Mouse (Mus musculus) lung, embryonic 16.5 days (tissue): ENCODE results near the gene Apba1. TPM values are rescaled to one million over a fixed set of nuclear protein-coding genes. Genes with fewer than 3 reads are reported as not detected.

Source experiments
- ATAC-seq: fragments of 200-750 bp; cut with Nextera tagmentation; 2 replicates; pipeline ENCODE4 v1.8.0; 2017; ENCODE audit warnings: low read depth, mild to moderate bottlenecking, moderate library complexity
- H3K27ac ChIP-seq: fragments of 300-500 bp; sonication (generic); 2 replicates; pipeline ENCODE4 v1.5.1; 2014; ENCODE audit warnings: mild to moderate bottlenecking, control low read depth, low read length
- H3K27me3 ChIP-seq: fragments of 300-500 bp; sonication (generic); 2 replicates; pipeline ENCODE4 v1.6.1; 2014; ENCODE audit warnings: low read depth, low read length, mixed read lengths; ENCODE audit not compliant: control insufficient read depth, insufficient read depth
- H3K36me3 ChIP-seq: fragments of 300-500 bp; sonication (generic); 2 replicates; pipeline ENCODE4 v1.6.1; 2014; ENCODE audit warnings: low read length; ENCODE audit not compliant: control insufficient read depth, insufficient read depth
- H3K4me1 ChIP-seq: fragments of 300-500 bp; sonication (generic); replicated peaks from 2 replicates; pipeline ENCODE4 v1.6.1; 2014; ENCODE audit warnings: low read length, mixed read lengths; ENCODE audit not compliant: control insufficient read depth, insufficient read depth
- H3K4me2 ChIP-seq: fragments of 300-500 bp; sonication (generic); 2 replicates; pipeline ENCODE4 v1.6.1; 2014; ENCODE audit warnings: low read depth, low read length, control low read depth
- H3K4me3 ChIP-seq: fragments of 300-500 bp; sonication (generic); 2 replicates; pipeline ENCODE4 v1.5.1; 2014; ENCODE audit warnings: mild to moderate bottlenecking, low read length, control low read depth
- H3K9ac ChIP-seq: fragments of 300-500 bp; sonication (generic); 2 replicates; pipeline ENCODE4 v1.6.1; 2014; ENCODE audit warnings: low read length, control low read depth
- H3K9me3 ChIP-seq: fragments of 300-500 bp; sonication (generic); 2 replicates; pipeline ENCODE4 v1.6.1; 2016; ENCODE audit warnings: low read length; ENCODE audit not compliant: control insufficient read depth
- WGBS: fragments of 180-500 bp; shearing (Covaris S2); extraction: QIAGEN DNeasy Blood & Tissue Kit; methylation state at CpG from one replicate; pipeline ENCODE4 v1.1.7; 2014; 5-methylcytosine and 5-hydroxymethylcytosine counted together
- polyA plus RNA-seq: library from polyadenylated mRNA; unstranded; fragments of >200 nt; fragmentation: Nextera tagmentation; extraction: Ambion mirVana; gene quantifications from 2 replicates; pipeline ENCODE4 v1.2.1, GENCODE M21; 2015

Apba1 gene
- polyA plus RNA-seq, 1 experiment from 2014 or later, result 0.33 TPM

- Histone ChIP-seq H3K27ac (no peak overlapping the region), H3K4me3 (no peak overlapping the region), H3K4me1 (no peaks in the 10 kb centered on the region), H3K9ac (no peak overlapping the region), H3K27me3 (no peaks in the 10 kb centered on the region), H3K4me2 (no peak overlapping the region), H3K9me3 (no peaks in the 10 kb centered on the region), H3K36me3 (no peaks in the 10 kb centered on the region)
- WGBS, result 50% methylated on average over 7 of the region's 7 CpGs
- ATAC-seq, result peak; percentile 60; the same call in 1 of the 2 replicates
Measured at GRCm38 (mm10) chr19:23879862-23880261, 121.2 kb downstream of the Apba1 start.

GRCm38 (mm10) chr19:23886169-23886568 lies 127.5 kb downstream of the Apba1 start:
- Histone ChIP-seq H3K27me3 (no peaks in the 10 kb centered on the region), H3K27ac (no peak overlapping the region), H3K4me3 (no peak overlapping the region), H3K9me3 (no peaks in the 10 kb centered on the region), H3K9ac (no peak overlapping the region), H3K4me2 (no peak overlapping the region), H3K4me1 (peaks cover 8% of the 10 kb centered on the region; the same call in 1 of the 2 replicates), H3K36me3 (no peaks in the 10 kb centered on the region)
- WGBS, result 80% methylated on average over 5 of the region's 5 CpGs
- ATAC-seq, result no peak

- Histone ChIP-seq H3K4me2 (no peak overlapping the region), H3K27me3 (peaks cover 29% of the 10 kb centered on the region), H3K9me3 (no peaks in the 10 kb centered on the region), H3K4me3 (no peak overlapping the region), H3K36me3 (no peaks in the 10 kb centered on the region), H3K4me1 (peaks cover 12% of the 10 kb centered on the region; the same call in 1 of the 2 replicates), H3K27ac (no peak overlapping the region), H3K9ac (no peak overlapping the region)
- ATAC-seq, result no peak
- 86% methylated on average over 6 of the region's 6 CpGs for WGBS
Measured at GRCm38 (mm10) chr19:23891421-23891820, 132.7 kb downstream of the Apba1 start.

GRCm38 (mm10) chr19:23892633-23893032 lies 133.9 kb downstream of the Apba1 start:
- 19% methylated on average over 36 of the region's 37 CpGs for WGBS
- no peak for ATAC-seq
- Histone ChIP-seq H3K9ac (peak overlapping the region; percentile 31; the same call in 1 of the 2 replicates), H3K4me2 (peak overlapping the region; percentile 77), H3K9me3 (no peaks in the 10 kb centered on the region), H3K27ac (no peak overlapping the region), H3K4me3 (peak overlapping the region; percentile 49), H3K4me1 (peaks cover 12% of the 10 kb centered on the region; the same call in 1 of the 2 replicates), H3K27me3 (peaks cover 29% of the 10 kb centered on the region), H3K36me3 (no peaks in the 10 kb centered on the region)

GRCm38 (mm10) chr19:23893093-23893889 lies 134.6 kb downstream of the Apba1 start:
- Histone ChIP-seq H3K27ac (no peak overlapping the region), H3K9ac (peak overlapping the region; percentile 31; the same call in 1 of the 2 replicates), H3K4me1 (peaks cover 8% of the 10 kb centered on the region; the same call in 1 of the 2 replicates), H3K4me2 (peak overlapping the region; percentile 77), H3K4me3 (peak overlapping the region; percentile 49), H3K36me3 (no peaks in the 10 kb centered on the region), H3K27me3 (peaks cover 29% of the 10 kb centered on the region), H3K9me3 (no peaks in the 10 kb centered on the region)
- peak; percentile 72 for ATAC-seq
- 21% methylated on average over 101 of the region's 110 CpGs for WGBS

- no peaks in the 10 kb centered on the region for H3K9me3 ChIP-seq
- H3K4me3 ChIP-seq, result no peak overlapping the region
- H3K27me3 ChIP-seq, result peaks cover 29% of the 10 kb centered on the region
- no peak overlapping the region for H3K9ac ChIP-seq
- H3K4me1 ChIP-seq, result peaks cover 4% of the 10 kb centered on the region; the same call in 1 of the 2 replicates
- 67% methylated on average over 9 of the region's 9 CpGs for whole genome bisulfite sequencing
- H3K36me3 ChIP-seq, result no peaks in the 10 kb centered on the region
- H3K27ac ChIP-seq, result no peak overlapping the region
- ATAC-seq, result no peak
- H3K4me2 ChIP-seq, result no peak overlapping the region
Measured at GRCm38 (mm10) chr19:23893946-23894345, 135.3 kb downstream of the Apba1 start.

- Histone ChIP-seq H3K27me3 (peaks cover 29% of the 10 kb centered on the region), H3K4me1 (peaks cover 4% of the 10 kb centered on the region; the same call in 1 of the 2 replicates), H3K4me2 (no peak overlapping the region), H3K36me3 (no peaks in the 10 kb centered on the region), H3K4me3 (no peak overlapping the region), H3K9ac (no peak overlapping the region), H3K9me3 (no peaks in the 10 kb centered on the region), H3K27ac (no peak overlapping the region)
- no peak for ATAC-seq
- 44% methylated on average over 3 of the region's 3 CpGs for WGBS
Measured at GRCm38 (mm10) chr19:23894822-23895221, 136.1 kb downstream of the Apba1 start.

GRCm38 (mm10) chr19:23896915-23897314 lies 138.2 kb downstream of the Apba1 start:
- H3K4me1 ChIP-seq, result peaks cover 4% of the 10 kb centered on the region; the same call in 1 of the 2 replicates
- WGBS, result 65% methylated on average over 8 of the region's 8 CpGs
- H3K9me3 ChIP-seq, result no peaks in the 10 kb centered on the region
- ATAC-seq, result no peak
- H3K36me3 ChIP-seq, result no peaks in the 10 kb centered on the region
- H3K9ac ChIP-seq, result no peak overlapping the region
- H3K27ac ChIP-seq, result no peak overlapping the region
- peaks cover 29% of the 10 kb centered on the region for H3K27me3 ChIP-seq
- no peak overlapping the region for H3K4me2 ChIP-seq
- no peak overlapping the region for H3K4me3 ChIP-seq

- no peak overlapping the region for H3K27ac ChIP-seq
- H3K4me1 ChIP-seq, result no peaks in the 10 kb centered on the region; the same call in 1 of the 2 replicates
- H3K9me3 ChIP-seq, result no peaks in the 10 kb centered on the region
- no peak overlapping the region for H3K4me3 ChIP-seq
- 33% methylated on average over 11 of the region's 11 CpGs for WGBS
- no peak overlapping the region for H3K9ac ChIP-seq
- H3K4me2 ChIP-seq, result no peak overlapping the region
- ATAC-seq, result no peak
- H3K27me3 ChIP-seq, result peaks cover 13% of the 10 kb centered on the region
- H3K36me3 ChIP-seq, result no peaks in the 10 kb centered on the region
Measured at GRCm38 (mm10) chr19:23898501-23898900, 139.8 kb downstream of the Apba1 start.
